Mouse (Mus musculus): Measurements from ENCODE around the gene Pdlim4. TPM values are rescaled to one million over a fixed set of nuclear protein-coding genes. Genes with fewer than 3 reads are reported as not detected.
A peak's percentile ranks its signal among the peaks of the same experiment; 100 is the strongest.

Gene Pdlim4
- total and polyA plus RNA-seq, 2 experiments from 2014 or later: 46.1 to 47.6 TPM

- H3K4me3 ChIP-seq (ENCODE audit: low read length): no peak overlapping the region
- H3K9ac ChIP-seq (replicated peaks; ENCODE audit: low read length): no peak overlapping the region
- H3K9me3 ChIP-seq (ENCODE audit: low read length): no peaks in the 10 kb centered on the region
- no peaks in the 10 kb centered on the region for H3K36me3 ChIP-seq (ENCODE audit: insufficient read depth, low read length)
- DNase-seq (ENCODE audit: low spot score) (no peak), ATAC-seq (no peak)
- no peak overlapping the region for H3K4me2 ChIP-seq (ENCODE audit: low read depth, low read length)
- no peak overlapping the region for H3K27ac ChIP-seq
- 75% methylated on average over 7 of the region's 7 CpGs for WGBS
- no peak for TF ChIP-seq CTCF (IDR thresholded peaks at IDR 0.05; ENCODE audit: low read depth)
- H3K4me1 ChIP-seq (ENCODE audit: insufficient read depth, low read length): no peaks in the 10 kb centered on the region
- H3K27me3 ChIP-seq (ENCODE audit: insufficient read depth, low read length): no peaks in the 10 kb centered on the region
These were observed 23.4 kb upstream of the Pdlim4 start for GRCm38 (mm10) chr11:54092188-54092587.

GRCm38 (mm10) chr11:54091726-54092125 lies 22.9 kb upstream of the Pdlim4 start:
- WGBS: 54% methylated on average over 8 of the region's 8 CpGs
- Histone ChIP-seq H3K27me3 (ENCODE audit: insufficient read depth, low read length) (no peaks in the 10 kb centered on the region), H3K9me3 (ENCODE audit: low read length) (no peaks in the 10 kb centered on the region), H3K27ac (no peak overlapping the region), H3K9ac (replicated peaks; ENCODE audit: low read length) (no peak overlapping the region), H3K4me2 (ENCODE audit: low read depth, low read length) (no peak overlapping the region), H3K4me3 (ENCODE audit: low read length) (no peak overlapping the region), H3K36me3 (ENCODE audit: insufficient read depth, low read length) (no peaks in the 10 kb centered on the region), H3K4me1 (ENCODE audit: insufficient read depth, low read length) (no peaks in the 10 kb centered on the region)
- DNase-seq (ENCODE audit: low spot score): no peak
- TF ChIP-seq CTCF (IDR thresholded peaks at IDR 0.05; ENCODE audit: low read depth): 0 out of 2 replicates have a peak, but pooled peaks have one; percentile 26
- no peak for ATAC-seq

- no peak overlapping the region for H3K4me2 ChIP-seq (ENCODE audit: low read depth, low read length)
- no peak overlapping the region for H3K4me3 ChIP-seq (ENCODE audit: low read length)
- DNase-seq (ENCODE audit: low spot score): no peak
- no peaks in the 10 kb centered on the region for H3K4me1 ChIP-seq (ENCODE audit: insufficient read depth, low read length)
- H3K27ac ChIP-seq: no peak overlapping the region
- no peaks in the 10 kb centered on the region for H3K36me3 ChIP-seq (ENCODE audit: insufficient read depth, low read length)
- no peaks in the 10 kb centered on the region for H3K9me3 ChIP-seq (ENCODE audit: low read length)
- no peak overlapping the region for H3K9ac ChIP-seq (replicated peaks; ENCODE audit: low read length)
- TF ChIP-seq CTCF (IDR thresholded peaks at IDR 0.05; ENCODE audit: low read depth): no peak
- no peaks in the 10 kb centered on the region for H3K27me3 ChIP-seq (ENCODE audit: insufficient read depth, low read length)
- WGBS: 83% methylated on average over 1 of the region's 1 CpGs
- ATAC-seq: no peak
These were observed 21.5 kb upstream of the Pdlim4 start for GRCm38 (mm10) chr11:54090091-54090879.

GRCm38 (mm10) chr11:54088947-54089317 lies 20.1 kb upstream of the Pdlim4 start:
- WGBS: 47% methylated on average over 5 of the region's 5 CpGs
- Histone ChIP-seq H3K4me3 (ENCODE audit: low read length) (no peak overlapping the region), H3K9me3 (ENCODE audit: low read length) (no peaks in the 10 kb centered on the region), H3K4me2 (ENCODE audit: low read depth, low read length) (no peak overlapping the region), H3K4me1 (ENCODE audit: insufficient read depth, low read length) (no peaks in the 10 kb centered on the region), H3K27ac (no peak overlapping the region), H3K36me3 (ENCODE audit: insufficient read depth, low read length) (no peaks in the 10 kb centered on the region), H3K27me3 (ENCODE audit: insufficient read depth, low read length) (no peaks in the 10 kb centered on the region), H3K9ac (replicated peaks; ENCODE audit: low read length) (no peak overlapping the region)
- ATAC-seq (peak; percentile 71), DNase-seq (ENCODE audit: low spot score) (peak; percentile 84)
- TF ChIP-seq CTCF (IDR thresholded peaks at IDR 0.05; ENCODE audit: low read depth): peak; percentile 84

- Histone ChIP-seq H3K27ac (no peak overlapping the region), H3K27me3 (ENCODE audit: insufficient read depth, low read length) (no peaks in the 10 kb centered on the region), H3K36me3 (ENCODE audit: insufficient read depth, low read length) (no peaks in the 10 kb centered on the region), H3K9ac (replicated peaks; ENCODE audit: low read length) (no peak overlapping the region), H3K4me2 (ENCODE audit: low read depth, low read length) (no peak overlapping the region), H3K4me1 (ENCODE audit: insufficient read depth, low read length) (no peaks in the 10 kb centered on the region), H3K4me3 (ENCODE audit: low read length) (no peak overlapping the region), H3K9me3 (ENCODE audit: low read length) (no peaks in the 10 kb centered on the region)
- 76% methylated on average over 7 of the region's 7 CpGs for WGBS
- no peak for TF ChIP-seq CTCF (IDR thresholded peaks at IDR 0.05; ENCODE audit: low read depth)
- peak; percentile 17; the same call in 1 of the 2 replicates for ATAC-seq
- no peak for DNase-seq (ENCODE audit: low spot score)
These were observed 19.6 kb upstream of the Pdlim4 start for GRCm38 (mm10) chr11:54088253-54088946.

- Histone ChIP-seq H3K4me2 (ENCODE audit: low read depth, low read length) (no peak overlapping the region), H3K4me3 (ENCODE audit: low read length) (no peak overlapping the region), H3K36me3 (ENCODE audit: insufficient read depth, low read length) (no peaks in the 10 kb centered on the region), H3K27ac (no peak overlapping the region), H3K9me3 (ENCODE audit: low read length) (no peaks in the 10 kb centered on the region), H3K4me1 (ENCODE audit: insufficient read depth, low read length) (no peaks in the 10 kb centered on the region), H3K9ac (replicated peaks; ENCODE audit: low read length) (no peak overlapping the region), H3K27me3 (ENCODE audit: insufficient read depth, low read length) (no peaks in the 10 kb centered on the region)
- TF ChIP-seq CTCF (IDR thresholded peaks at IDR 0.05; ENCODE audit: low read depth): no peak
- WGBS: 60% methylated on average over 5 of the region's 5 CpGs
- DNase-seq (ENCODE audit: low spot score) (no peak), ATAC-seq (no peak)
These were observed 17.0 kb upstream of the Pdlim4 start for GRCm38 (mm10) chr11:54085816-54086215.

- H3K4me3 ChIP-seq (ENCODE audit: low read length): no peak overlapping the region
- H3K36me3 ChIP-seq (ENCODE audit: insufficient read depth, low read length): no peaks in the 10 kb centered on the region
- ATAC-seq (no peak), DNase-seq (ENCODE audit: low spot score) (no peak)
- no peaks in the 10 kb centered on the region for H3K9me3 ChIP-seq (ENCODE audit: low read length)
- H3K9ac ChIP-seq (replicated peaks; ENCODE audit: low read length): no peak overlapping the region
- WGBS: 50% methylated on average over 1 of the region's 1 CpGs
- no peak overlapping the region for H3K27ac ChIP-seq
- H3K27me3 ChIP-seq (ENCODE audit: insufficient read depth, low read length): no peaks in the 10 kb centered on the region
- no peak overlapping the region for H3K4me2 ChIP-seq (ENCODE audit: low read depth, low read length)
- no peaks in the 10 kb centered on the region for H3K4me1 ChIP-seq (ENCODE audit: insufficient read depth, low read length)
- TF ChIP-seq CTCF (IDR thresholded peaks at IDR 0.05; ENCODE audit: low read depth): no peak
These were observed 16.2 kb upstream of the Pdlim4 start for GRCm38 (mm10) chr11:54084976-54085375.
